Mouse (Mus musculus) liver, adult 2 months (tissue): Measurements from ENCODE around the gene Ivns1abp. TPM values are rescaled to one million over a fixed set of nuclear protein-coding genes. Genes with fewer than 3 reads are reported as not detected.
A peak's percentile ranks its signal among the peaks of the same experiment; 100 is the strongest.

ENCODE experiments used
- DNase-seq: peaks from one replicate; pipeline ENCODE4 v3.0.0-alpha.2; 2011; ENCODE audit warnings: low read depth, low spot score; ENCODE audit errors: extremely low read depth
- H3K27ac ChIP-seq: fragments of 200-500 bp; replicated peaks from 2 replicates; pipeline ENCODE4 v1.5.1; 2012; ENCODE audit warnings: low read depth, mild to moderate bottlenecking, control low read depth, inconsistent platforms, low read length; ENCODE audit not compliant: insufficient read depth
- H3K27me3 ChIP-seq: fragments of 200-500 bp; 2 replicates; pipeline ENCODE4 v1.6.1; 2012; ENCODE audit warnings: mild to moderate bottlenecking, moderate library complexity, low read length, inconsistent platforms; ENCODE audit not compliant: control insufficient read depth, insufficient read depth
- H3K36me3 ChIP-seq: fragments of 200-500 bp; 2 replicates; pipeline ENCODE4 v1.6.1; 2012; ENCODE audit warnings: low read length, inconsistent platforms; ENCODE audit not compliant: control insufficient read depth, insufficient read depth
- H3K4me1 ChIP-seq: fragments of 200-500 bp; 2 replicates; pipeline ENCODE4 v1.6.1; 2011; ENCODE audit warnings: low read length; ENCODE audit not compliant: control insufficient read depth, insufficient read depth
- H3K4me3 ChIP-seq: fragments of 200-500 bp; 2 replicates; pipeline ENCODE4 v1.5.1; 2011; ENCODE audit warnings: low read depth, mild to moderate bottlenecking, control low read depth, low read length, moderate library complexity; ENCODE audit not compliant: insufficient read depth
- H3K79me2 ChIP-seq: fragments of 200-500 bp; 2 replicates; pipeline ENCODE4 v1.6.1; 2012; ENCODE audit warnings: inconsistent platforms, mild to moderate bottlenecking, low read length, moderate library complexity; ENCODE audit not compliant: control insufficient read depth, insufficient read depth
- H3K9ac ChIP-seq: fragments of 200-500 bp; 2 replicates; pipeline ENCODE4 v1.6.1; 2012; ENCODE audit warnings: low read depth, mild to moderate bottlenecking, control low read depth, inconsistent platforms, low read length
- CTCF ChIP-seq: fragments of 200-500 bp; IDR thresholded peaks from 2 replicates; pipeline ENCODE4 v1.5.1; 2011; ENCODE audit warnings: low read depth, low read length, control low read depth
- POLR2A ChIP-seq: fragments of 200-500 bp; IDR thresholded peaks from 2 replicates; pipeline ENCODE4 v1.6.1; 2011; ENCODE audit warnings: low read length, control low read depth; ENCODE audit not compliant: insufficient read depth; ENCODE audit errors: extremely low read depth
- WGBS: fragments of 180-500 bp; shearing (Covaris S2); methylation state at CpG from one replicate; pipeline ENCODE4 v1.1.7; 2018; 5-methylcytosine and 5-hydroxymethylcytosine counted together
- polyA plus RNA-seq: library from polyadenylated mRNA; depleted of rRNA; stranded (reverse); fragments of >200 nt; gene quantifications from 2 replicates; pipeline ENCODE4 v1.2.3, GENCODE M21; 2012
- total RNA-seq: library from RNA; depleted of rRNA; stranded (reverse); fragments of >200 nt; gene quantifications from 2 replicates; pipeline ENCODE4 v1.2.3, GENCODE M21; 2014

Gene Ivns1abp
- total and polyA plus RNA-seq, 2 experiments = 16.7 to 111 TPM

DNA sequence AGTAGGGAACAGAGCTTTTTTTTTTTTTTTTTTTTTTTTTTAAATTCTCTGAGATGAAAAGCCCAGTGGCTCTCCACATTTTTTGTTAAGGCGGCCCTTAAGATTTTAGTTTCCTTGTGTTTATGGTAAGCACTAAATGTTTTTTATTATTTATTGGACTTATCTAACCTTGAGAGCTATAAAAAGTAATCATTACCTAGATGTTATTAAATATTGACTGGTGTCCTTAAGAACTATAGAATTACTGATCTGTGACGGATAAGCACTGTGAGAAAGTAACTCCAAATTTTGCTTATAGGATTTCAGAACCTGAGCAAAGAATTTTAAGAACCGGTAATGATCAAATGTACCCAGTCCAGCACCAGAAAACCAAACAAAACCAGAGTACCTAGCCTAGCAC is 11.5 kb upstream of the Ivns1abp start:
- Histone ChIP-seq H3K27ac (no peak overlapping the region), H3K36me3 (no peaks in the 10 kb centered on the region), H3K79me2 (no peaks in the 10 kb centered on the region), H3K4me1 (peaks cover 15% of the 10 kb centered on the region), H3K9ac (no peak overlapping the region), H3K27me3 (no peaks in the 10 kb centered on the region), H3K4me3 (no peak overlapping the region)
- TF ChIP-seq POLR2A (no peak), CTCF (no peak)
- WGBS = 53% methylated on average over 3 of the region's 3 CpGs
- no peak for DNase-seq

GRCm38 (mm10) chr1:151338234-151338633 is 6.0 kb upstream of the Ivns1abp start:
- Histone ChIP-seq H3K27me3 (no peaks in the 10 kb centered on the region), H3K79me2 (no peaks in the 10 kb centered on the region), H3K4me1 (peaks cover 18% of the 10 kb centered on the region), H3K36me3 (no peaks in the 10 kb centered on the region), H3K27ac (peak overlapping the region; percentile 98), H3K9ac (peak overlapping the region; percentile 53; the same call in 1 of the 2 replicates), H3K4me3 (no peak overlapping the region)
- DNase-seq = no peak
- TF ChIP-seq POLR2A = no peak
- TF ChIP-seq CTCF = no peak

DNA sequence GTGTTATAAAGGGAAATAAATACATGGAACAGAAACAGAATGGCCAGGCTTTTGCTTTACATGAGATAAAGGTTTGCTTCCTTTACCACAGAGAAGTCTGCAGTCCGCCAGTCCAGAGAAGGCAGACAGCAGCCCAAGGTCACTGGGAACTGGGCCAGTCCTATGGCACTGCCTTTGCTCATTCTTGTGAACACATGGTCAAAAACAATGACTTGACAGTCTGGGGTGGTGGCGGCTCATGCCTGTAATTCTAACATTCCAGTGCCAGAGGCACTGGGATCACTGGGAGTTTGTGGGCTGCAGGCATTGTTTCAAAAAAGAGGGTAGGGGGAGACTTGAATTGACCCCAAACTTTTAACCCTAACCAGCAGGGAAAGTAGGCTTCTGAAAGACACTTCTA is 5.3 kb upstream of the Ivns1abp start:
- Histone ChIP-seq H3K9ac (no peak overlapping the region), H3K4me1 (peaks cover 17% of the 10 kb centered on the region), H3K27me3 (no peaks in the 10 kb centered on the region), H3K27ac (peak overlapping the region; percentile 98), H3K4me3 (no peak overlapping the region), H3K79me2 (no peaks in the 10 kb centered on the region), H3K36me3 (no peaks in the 10 kb centered on the region)
- peak; percentile 89 for DNase-seq
- TF ChIP-seq POLR2A (no peak), CTCF (no peak)
- 4% methylated on average over 2 of the region's 2 CpGs for WGBS

- WGBS = 25% methylated on average over 8 of the region's 8 CpGs
- Histone ChIP-seq H3K4me3 (no peak overlapping the region), H3K4me1 (peaks cover 19% of the 10 kb centered on the region), H3K79me2 (peaks cover 10% of the 10 kb centered on the region; the same call in 1 of the 2 replicates), H3K27ac (peak overlapping the region; percentile 84), H3K27me3 (no peaks in the 10 kb centered on the region), H3K9ac (peak overlapping the region; percentile 33; the same call in 1 of the 2 replicates), H3K36me3 (no peaks in the 10 kb centered on the region)
- DNase-seq = peak; percentile 90
- TF ChIP-seq CTCF (no peak), POLR2A (no peak)
These were observed 2.8 kb upstream of the Ivns1abp start for GRCm38 (mm10) chr1:151341321-151342044.

DNA sequence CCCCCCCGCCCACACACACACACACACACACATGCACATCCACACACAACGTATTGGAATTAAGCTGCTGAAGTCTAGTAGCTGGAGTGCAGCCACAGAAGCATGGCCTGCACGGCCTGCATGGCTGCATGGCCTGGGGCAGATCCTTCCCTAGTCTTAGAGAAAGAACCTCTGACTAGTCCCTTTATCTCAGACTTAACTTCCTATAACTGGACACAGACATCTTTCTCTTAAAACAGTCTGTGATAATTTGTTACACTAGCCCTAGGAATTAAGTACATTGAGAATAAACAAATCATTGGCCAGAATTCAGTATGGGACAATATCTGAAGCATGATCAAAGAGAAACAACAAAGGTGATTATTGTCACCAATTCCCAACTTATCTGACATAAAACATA is 2.0 kb upstream of the Ivns1abp start:
- H3K27me3 ChIP-seq = no peaks in the 10 kb centered on the region
- H3K4me1 ChIP-seq = peaks cover 22% of the 10 kb centered on the region
- no peak overlapping the region for H3K4me3 ChIP-seq
- peak overlapping the region; percentile 6; the same call in 1 of the 2 replicates for H3K9ac ChIP-seq
- no peak for DNase-seq
- H3K36me3 ChIP-seq = no peaks in the 10 kb centered on the region
- H3K79me2 ChIP-seq = peaks cover 14% of the 10 kb centered on the region; the same call in 1 of the 2 replicates
- TF ChIP-seq CTCF (no peak), POLR2A (no peak)
- 40% methylated on average over 3 of the region's 3 CpGs for WGBS
- peak overlapping the region; percentile 55; the same call in 1 of the 2 replicates for H3K27ac ChIP-seq

GRCm38 (mm10) chr1:151342968-151343367 is 1.3 kb upstream of the Ivns1abp start:
- DNase-seq = peak; percentile 77
- TF ChIP-seq CTCF (no peak), POLR2A (no peak)
- peaks cover 22% of the 10 kb centered on the region for H3K4me1 ChIP-seq
- H3K27ac ChIP-seq = peak overlapping the region; percentile 96
- H3K9ac ChIP-seq = peak overlapping the region; percentile 63
- no peaks in the 10 kb centered on the region for H3K36me3 ChIP-seq
- H3K4me3 ChIP-seq = peak overlapping the region; percentile 81
- peaks cover 14% of the 10 kb centered on the region; the same call in 1 of the 2 replicates for H3K79me2 ChIP-seq
- H3K27me3 ChIP-seq = no peaks in the 10 kb centered on the region
- 2% methylated on average over 6 of the region's 6 CpGs for WGBS
